Mouse (Mus musculus): Measurements from ENCODE around the gene Gdnf. TPM values are rescaled to one million over a fixed set of nuclear protein-coding genes. Genes with fewer than 3 reads are reported as not detected.

Gdnf gene
- polyA plus RNA-seq, 1 experiment from 2014 or later = 0.92 TPM

- H3K27me3 ChIP-seq (replicated peaks; ENCODE audit: low read depth, poor library complexity, severe bottlenecking) = peaks cover 99% of the 10 kb centered on the region
- H3K4me3 ChIP-seq = peak overlapping the region; percentile 51
- no peak overlapping the region; the same call in 1 of the 2 replicates for H3K27ac ChIP-seq (replicated peaks)
- under 1% methylated on average over 36 of the region's 36 CpGs for WGBS
- peak; percentile 58 for DNase-seq (ENCODE audit: low spot score)
- no peaks in the 10 kb centered on the region for H3K9me3 ChIP-seq
- peaks cover 47% of the 10 kb centered on the region for H3K4me1 ChIP-seq
- H3K36me3 ChIP-seq (replicated peaks) = no peaks in the 10 kb centered on the region
Measured at GRCm38 (mm10) chr15:7815521-7815944, 4.9 kb downstream of the Gdnf start.

- no peaks in the 10 kb centered on the region for H3K36me3 ChIP-seq (replicated peaks)
- H3K4me1 ChIP-seq = no peaks in the 10 kb centered on the region
- DNase-seq (ENCODE audit: low spot score) = no peak
- no peaks in the 10 kb centered on the region for H3K9me3 ChIP-seq
- H3K27me3 ChIP-seq (replicated peaks; ENCODE audit: low read depth, poor library complexity, severe bottlenecking) = peaks cover 36% of the 10 kb centered on the region
- no peak overlapping the region for H3K4me3 ChIP-seq
- no peak overlapping the region for H3K27ac ChIP-seq (replicated peaks)
- WGBS = 65% methylated on average over 6 of the region's 6 CpGs
Measured at GRCm38 (mm10) chr15:7823886-7824285, 13.2 kb downstream of the Gdnf start.

GRCm38 (mm10) chr15:7825530-7825929 lies 14.9 kb downstream of the Gdnf start:
- Histone ChIP-seq H3K9me3 (no peaks in the 10 kb centered on the region), H3K36me3 (replicated peaks) (no peaks in the 10 kb centered on the region), H3K4me1 (no peaks in the 10 kb centered on the region), H3K27ac (replicated peaks) (no peak overlapping the region), H3K27me3 (replicated peaks; ENCODE audit: low read depth, poor library complexity, severe bottlenecking) (peaks cover 20% of the 10 kb centered on the region), H3K4me3 (no peak overlapping the region)
- DNase-seq (ENCODE audit: low spot score) = no peak
- 53% methylated on average over 6 of the region's 6 CpGs for WGBS

GRCm38 (mm10) chr15:7835404-7835803 lies 24.8 kb downstream of the Gdnf start:
- WGBS = 90% methylated on average over 9 of the region's 9 CpGs
- no peak overlapping the region for H3K4me3 ChIP-seq
- H3K27ac ChIP-seq (replicated peaks) = no peak overlapping the region
- no peaks in the 10 kb centered on the region for H3K9me3 ChIP-seq
- H3K27me3 ChIP-seq (replicated peaks; ENCODE audit: low read depth, poor library complexity, severe bottlenecking) = no peaks in the 10 kb centered on the region
- peaks cover 8% of the 10 kb centered on the region; the same call in 1 of the 2 replicates for H3K4me1 ChIP-seq
- no peaks in the 10 kb centered on the region for H3K36me3 ChIP-seq (replicated peaks)
- no peak for DNase-seq (ENCODE audit: low spot score)

GRCm38 (mm10) chr15:7838060-7838920 lies 27.6 kb downstream of the Gdnf start:
- H3K36me3 ChIP-seq (replicated peaks) = no peaks in the 10 kb centered on the region
- DNase-seq (ENCODE audit: low spot score) = no peak
- peaks cover 8% of the 10 kb centered on the region; the same call in 1 of the 2 replicates for H3K4me1 ChIP-seq
- no peak overlapping the region for H3K27ac ChIP-seq (replicated peaks)
- WGBS = 71% methylated on average over 8 of the region's 8 CpGs
- H3K4me3 ChIP-seq = no peak overlapping the region
- H3K27me3 ChIP-seq (replicated peaks; ENCODE audit: low read depth, poor library complexity, severe bottlenecking) = no peaks in the 10 kb centered on the region
- H3K9me3 ChIP-seq = no peaks in the 10 kb centered on the region

- Histone ChIP-seq H3K4me1 (peaks cover 8% of the 10 kb centered on the region; the same call in 1 of the 2 replicates), H3K4me3 (no peak overlapping the region), H3K9me3 (no peaks in the 10 kb centered on the region), H3K36me3 (replicated peaks) (no peaks in the 10 kb centered on the region), H3K27ac (replicated peaks) (no peak overlapping the region), H3K27me3 (replicated peaks; ENCODE audit: low read depth, poor library complexity, severe bottlenecking) (no peaks in the 10 kb centered on the region)
- WGBS = 62% methylated on average over 7 of the region's 7 CpGs
- no peak for DNase-seq (ENCODE audit: low spot score)
Measured at GRCm38 (mm10) chr15:7838921-7839309, 28.3 kb downstream of the Gdnf start.

GRCm38 (mm10) chr15:7841664-7842063 lies 31.0 kb downstream of the Gdnf start:
- Histone ChIP-seq H3K27me3 (replicated peaks; ENCODE audit: low read depth, poor library complexity, severe bottlenecking) (no peaks in the 10 kb centered on the region), H3K4me3 (no peak overlapping the region), H3K4me1 (peaks cover 8% of the 10 kb centered on the region; the same call in 1 of the 2 replicates), H3K36me3 (replicated peaks) (no peaks in the 10 kb centered on the region), H3K27ac (replicated peaks) (no peak overlapping the region), H3K9me3 (no peaks in the 10 kb centered on the region)
- 90% methylated on average over 1 of the region's 1 CpGs for WGBS
- no peak for DNase-seq (ENCODE audit: low spot score)

- 85% methylated on average over 4 of the region's 4 CpGs for WGBS
- H3K4me1 ChIP-seq = peaks cover 8% of the 10 kb centered on the region; the same call in 1 of the 2 replicates
- H3K36me3 ChIP-seq (replicated peaks) = no peaks in the 10 kb centered on the region
- H3K27ac ChIP-seq (replicated peaks) = no peak overlapping the region
- no peak for DNase-seq (ENCODE audit: low spot score)
- H3K9me3 ChIP-seq = no peaks in the 10 kb centered on the region
- H3K4me3 ChIP-seq = no peak overlapping the region
- no peaks in the 10 kb centered on the region for H3K27me3 ChIP-seq (replicated peaks; ENCODE audit: low read depth, poor library complexity, severe bottlenecking)
Measured at GRCm38 (mm10) chr15:7842398-7842797, 31.8 kb downstream of the Gdnf start.

- no peaks in the 10 kb centered on the region for H3K36me3 ChIP-seq (replicated peaks)
- H3K4me3 ChIP-seq = no peak overlapping the region
- H3K4me1 ChIP-seq = no peaks in the 10 kb centered on the region
- H3K27ac ChIP-seq (replicated peaks) = no peak overlapping the region
- no peak for DNase-seq (ENCODE audit: low spot score)
- 85% methylated on average over 13 of the region's 13 CpGs for WGBS
- H3K9me3 ChIP-seq = no peaks in the 10 kb centered on the region
- no peaks in the 10 kb centered on the region for H3K27me3 ChIP-seq (replicated peaks; ENCODE audit: low read depth, poor library complexity, severe bottlenecking)
Measured at GRCm38 (mm10) chr15:7857418-7857817, 46.8 kb downstream of the Gdnf start.

GRCm38 (mm10) chr15:7858841-7859240 lies 48.2 kb downstream of the Gdnf start:
- 77% methylated on average over 5 of the region's 5 CpGs for WGBS
- no peak overlapping the region for H3K4me3 ChIP-seq
- no peak for DNase-seq (ENCODE audit: low spot score)
- no peak overlapping the region for H3K27ac ChIP-seq (replicated peaks)
- no peaks in the 10 kb centered on the region for H3K36me3 ChIP-seq (replicated peaks)
- H3K27me3 ChIP-seq (replicated peaks; ENCODE audit: low read depth, poor library complexity, severe bottlenecking) = no peaks in the 10 kb centered on the region
- H3K4me1 ChIP-seq = no peaks in the 10 kb centered on the region
- no peaks in the 10 kb centered on the region for H3K9me3 ChIP-seq

- Histone ChIP-seq H3K4me3 (no peak overlapping the region), H3K4me1 (no peaks in the 10 kb centered on the region), H3K9me3 (no peaks in the 10 kb centered on the region), H3K36me3 (replicated peaks) (no peaks in the 10 kb centered on the region), H3K27ac (replicated peaks) (no peak overlapping the region), H3K27me3 (replicated peaks; ENCODE audit: low read depth, poor library complexity, severe bottlenecking) (no peaks in the 10 kb centered on the region)
- WGBS = 90% methylated on average over 5 of the region's 5 CpGs
- no peak for DNase-seq (ENCODE audit: low spot score)
Measured at GRCm38 (mm10) chr15:7862890-7863289, 52.2 kb downstream of the Gdnf start.

- no peak for DNase-seq (ENCODE audit: low spot score)
- 67% methylated on average over 5 of the region's 5 CpGs for WGBS
- H3K4me1 ChIP-seq = no peaks in the 10 kb centered on the region
Measured at GRCm38 (mm10) chr15:7863328-7863727, 52.7 kb downstream of the Gdnf start.

GRCm38 (mm10) chr15:7865305-7865704 lies 54.7 kb downstream of the Gdnf start:
- H3K27ac ChIP-seq (replicated peaks) = no peak overlapping the region
- H3K9me3 ChIP-seq = no peaks in the 10 kb centered on the region
- H3K4me3 ChIP-seq = no peak overlapping the region
- no peaks in the 10 kb centered on the region for H3K4me1 ChIP-seq
- no peaks in the 10 kb centered on the region for H3K36me3 ChIP-seq (replicated peaks)
- no peak for DNase-seq (ENCODE audit: low spot score)
- no peaks in the 10 kb centered on the region for H3K27me3 ChIP-seq (replicated peaks; ENCODE audit: low read depth, poor library complexity, severe bottlenecking)
- 89% methylated on average over 3 of the region's 3 CpGs for WGBS

More at GRCm38 (mm10) chr15:7863328-7863727, 52.7 kb downstream of the Gdnf start:
- Histone ChIP-seq H3K4me3 (no peak overlapping the region), H3K27ac (replicated peaks) (no peak overlapping the region), H3K36me3 (replicated peaks) (no peaks in the 10 kb centered on the region), H3K27me3 (replicated peaks; ENCODE audit: low read depth, poor library complexity, severe bottlenecking) (no peaks in the 10 kb centered on the region), H3K9me3 (no peaks in the 10 kb centered on the region)

All from embryonic facial prominence, embryonic 10.5 days (tissue).